Mouse (Mus musculus) heart, embryonic 16.5 days (tissue): ENCODE measurements around the gene Pth1r. TPM values are rescaled to one million over a fixed set of nuclear protein-coding genes. Genes with fewer than 3 reads are reported as not detected.

Source experiments
- ATAC-seq: fragments of 200-750 bp; cut with Nextera tagmentation; replicated peaks from 2 replicates; pipeline ENCODE4 v1.8.0; 2017; ENCODE audit warnings: moderate number of reproducible peaks; ENCODE audit not compliant: insufficient read depth, low FRiP score; ENCODE audit errors: extremely low read depth
- H3K27ac ChIP-seq: fragments of 300-500 bp; sonication (generic); 2 replicates; pipeline ENCODE4 v1.5.1; 2014; ENCODE audit warnings: mild to moderate bottlenecking, low read length, control low read depth, moderate library complexity
- H3K27me3 ChIP-seq: fragments of 300-500 bp; sonication (generic); 2 replicates; pipeline ENCODE4 v1.6.1; 2014; ENCODE audit warnings: low read length, mixed read lengths; ENCODE audit not compliant: control insufficient read depth, insufficient read depth
- H3K36me3 ChIP-seq: fragments of 300-500 bp; sonication (generic); 2 replicates; pipeline ENCODE4 v1.6.1; 2014; ENCODE audit not compliant: control insufficient read depth, insufficient read depth
- H3K4me1 ChIP-seq: fragments of 300-500 bp; sonication (generic); 2 replicates; pipeline ENCODE4 v1.6.1; 2014; ENCODE audit warnings: low read length, mixed read lengths; ENCODE audit not compliant: control insufficient read depth, insufficient read depth
- H3K4me2 ChIP-seq: fragments of 300-500 bp; sonication (generic); 2 replicates; pipeline ENCODE4 v1.6.1; 2014; ENCODE audit warnings: low read depth, mild to moderate bottlenecking, control low read depth, low read length
- H3K4me3 ChIP-seq: fragments of 300-500 bp; sonication (generic); 2 replicates; pipeline ENCODE4 v1.5.1; 2014; ENCODE audit warnings: mild to moderate bottlenecking, control low read depth, low read length
- H3K9ac ChIP-seq: fragments of 300-500 bp; sonication (generic); 2 replicates; pipeline ENCODE4 v1.6.1; 2014; ENCODE audit warnings: low read length, control low read depth
- H3K9me3 ChIP-seq: fragments of 300-500 bp; sonication (generic); replicated peaks from 2 replicates; pipeline ENCODE4 v1.6.1; 2016; ENCODE audit warnings: low read length; ENCODE audit not compliant: control insufficient read depth
- WGBS: fragments of 180-500 bp; shearing (Covaris S2); extraction: QIAGEN DNeasy Blood & Tissue Kit; methylation state at CpG from one replicate; pipeline ENCODE4 v1.1.7; 2014; 5-methylcytosine and 5-hydroxymethylcytosine counted together
- polyA plus RNA-seq: library from polyadenylated mRNA; unstranded; fragments of >200 nt; fragmentation: Nextera tagmentation; extraction: Ambion mirVana; gene quantifications from 2 replicates; pipeline ENCODE4 v1.2.1, GENCODE M21; 2015

Gene Pth1r
- polyA plus RNA-seq, 1 experiment from 2014 or later: 21.0 TPM

GRCm38 (mm10) chr9:110742951-110743455 is 3.9 kb downstream of the Pth1r start:
- Histone ChIP-seq H3K27me3 (peaks cover 16% of the 10 kb centered on the region), H3K4me1 (peaks cover 10% of the 10 kb centered on the region; the same call in 1 of the 2 replicates), H3K4me3 (peak overlapping the region; percentile 65), H3K27ac (peak overlapping the region; percentile 72), H3K4me2 (peak overlapping the region; percentile 73), H3K36me3 (no peaks in the 10 kb centered on the region), H3K9me3 (no peaks in the 10 kb centered on the region), H3K9ac (peak overlapping the region; percentile 86)
- ATAC-seq: peak; percentile 30
- under 1% methylated on average over 47 of the region's 49 CpGs for WGBS

- under 1% methylated on average over 43 of the region's 71 CpGs for WGBS
- peaks cover 10% of the 10 kb centered on the region; the same call in 1 of the 2 replicates for H3K4me1 ChIP-seq
- peak overlapping the region; percentile 72 for H3K27ac ChIP-seq
- peak overlapping the region; percentile 86 for H3K9ac ChIP-seq
- peak overlapping the region; percentile 73 for H3K4me2 ChIP-seq
- ATAC-seq: peak; percentile 58
- H3K9me3 ChIP-seq: no peaks in the 10 kb centered on the region
- H3K4me3 ChIP-seq: peak overlapping the region; percentile 65
- peaks cover 16% of the 10 kb centered on the region for H3K27me3 ChIP-seq
- H3K36me3 ChIP-seq: no peaks in the 10 kb centered on the region
Observed at GRCm38 (mm10) chr9:110742295-110742950, 4.5 kb downstream of the Pth1r start.

GRCm38 (mm10) chr9:110741711-110742294 is 5.1 kb downstream of the Pth1r start, which contains the start of gene Myl3:
Gene Myl3, plus strand, starts transcription at chr9:110741861.
- Histone ChIP-seq H3K27ac (peak within 1 kb of the TSS; percentile 72; the same call in 1 of the 2 replicates), H3K36me3 (no peaks in the 10 kb centered on the region), H3K9me3 (no peaks in the 10 kb centered on the region), H3K27me3 (peaks cover 16% of the 10 kb centered on the region), H3K4me1 (peaks cover 10% of the 10 kb centered on the region; the same call in 1 of the 2 replicates), H3K4me2 (peak within 1 kb of the TSS; percentile 73), H3K4me3 (peak within 1 kb of the TSS; percentile 65), H3K9ac (peak within 1 kb of the TSS; percentile 86)
- no peak for ATAC-seq
- 9% methylated on average over 17 of the region's 17 CpGs for WGBS

DNA sequence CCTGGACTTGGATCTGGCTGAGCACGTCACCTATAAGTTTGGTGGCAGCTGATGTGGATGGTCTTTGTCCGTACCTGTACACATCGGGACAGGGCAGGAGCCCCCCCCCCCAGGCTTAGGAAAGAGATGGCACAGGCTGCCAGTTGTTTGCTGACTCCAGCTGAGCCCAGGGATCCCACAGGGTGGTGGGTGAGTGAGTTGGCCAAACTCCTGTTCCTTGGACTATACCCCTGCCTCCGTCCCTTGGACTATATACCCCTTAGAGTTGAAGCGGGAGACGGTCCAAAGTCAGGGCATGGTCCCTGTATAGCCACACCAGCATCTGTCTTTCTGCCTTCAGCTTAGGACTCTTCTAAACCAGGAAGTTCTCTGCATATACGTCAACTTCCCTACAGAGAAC is 7.0 kb downstream of the Pth1r start:
- Histone ChIP-seq H3K4me1 (peaks cover 3% of the 10 kb centered on the region; the same call in 1 of the 2 replicates), H3K27me3 (peaks cover 14% of the 10 kb centered on the region), H3K4me2 (no peak overlapping the region), H3K4me3 (no peak overlapping the region), H3K27ac (no peak overlapping the region), H3K9ac (no peak overlapping the region), H3K36me3 (no peaks in the 10 kb centered on the region), H3K9me3 (no peaks in the 10 kb centered on the region)
- WGBS: 89% methylated on average over 7 of the region's 7 CpGs
- no peak for ATAC-seq

DNA sequence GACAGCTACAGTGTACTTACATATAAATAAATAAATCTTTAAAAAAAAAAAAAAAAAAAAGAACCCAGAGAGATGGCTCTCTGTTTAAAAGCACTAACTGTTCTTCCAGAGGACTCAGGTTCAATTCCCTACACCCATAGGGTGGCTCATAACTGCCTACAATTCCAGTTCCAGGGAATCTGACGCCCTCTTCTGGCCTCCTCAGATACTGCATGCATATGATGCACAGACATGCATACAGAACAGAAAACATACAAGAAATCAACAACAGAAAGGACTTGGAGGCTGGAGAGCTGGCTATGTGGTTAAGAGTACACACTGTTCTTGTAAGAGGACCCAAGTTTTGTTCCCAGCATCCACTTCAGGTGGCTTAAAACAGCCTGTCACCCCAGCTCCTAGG is 8.9 kb downstream of the Pth1r start:
- no peak overlapping the region for H3K4me3 ChIP-seq
- no peaks in the 10 kb centered on the region for H3K36me3 ChIP-seq
- H3K27ac ChIP-seq: no peak overlapping the region
- WGBS: 31% methylated on average over 1 of the region's 1 CpGs
- no peak for ATAC-seq
- peaks cover 4% of the 10 kb centered on the region; the same call in 1 of the 2 replicates for H3K27me3 ChIP-seq
- H3K9ac ChIP-seq: no peak overlapping the region
- peaks cover 10% of the 10 kb centered on the region for H3K4me1 ChIP-seq
- H3K4me2 ChIP-seq: no peak overlapping the region
- H3K9me3 ChIP-seq: no peaks in the 10 kb centered on the region

DNA sequence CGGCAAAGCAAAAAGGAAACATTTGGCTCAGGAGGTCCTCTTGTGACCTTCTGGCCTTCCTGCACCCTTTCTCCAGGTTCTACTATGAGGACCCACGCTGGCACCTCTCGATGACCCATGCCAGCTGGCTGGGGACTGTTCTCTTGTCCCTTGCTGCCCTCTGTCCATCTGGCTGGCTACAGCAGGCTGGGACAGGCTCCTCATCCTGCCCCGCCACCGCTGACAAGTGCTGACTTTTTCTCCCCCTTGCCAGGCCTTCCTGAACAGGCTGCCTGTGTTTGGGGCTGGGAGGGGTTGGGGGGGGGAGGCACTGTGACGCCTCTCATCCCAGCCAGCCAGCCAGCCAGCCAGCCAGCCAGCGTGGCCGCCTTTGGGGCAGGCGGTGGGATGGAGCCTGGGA is 10.6 kb downstream of the Pth1r start:
- Histone ChIP-seq H3K27me3 (peaks cover 4% of the 10 kb centered on the region; the same call in 1 of the 2 replicates), H3K9ac (peak overlapping the region; percentile 13; the same call in 1 of the 2 replicates), H3K9me3 (no peaks in the 10 kb centered on the region), H3K4me1 (peaks cover 16% of the 10 kb centered on the region), H3K36me3 (no peaks in the 10 kb centered on the region), H3K4me3 (no peak overlapping the region), H3K4me2 (no peak overlapping the region), H3K27ac (no peak overlapping the region)
- no peak for ATAC-seq
- 53% methylated on average over 9 of the region's 9 CpGs for WGBS

DNA sequence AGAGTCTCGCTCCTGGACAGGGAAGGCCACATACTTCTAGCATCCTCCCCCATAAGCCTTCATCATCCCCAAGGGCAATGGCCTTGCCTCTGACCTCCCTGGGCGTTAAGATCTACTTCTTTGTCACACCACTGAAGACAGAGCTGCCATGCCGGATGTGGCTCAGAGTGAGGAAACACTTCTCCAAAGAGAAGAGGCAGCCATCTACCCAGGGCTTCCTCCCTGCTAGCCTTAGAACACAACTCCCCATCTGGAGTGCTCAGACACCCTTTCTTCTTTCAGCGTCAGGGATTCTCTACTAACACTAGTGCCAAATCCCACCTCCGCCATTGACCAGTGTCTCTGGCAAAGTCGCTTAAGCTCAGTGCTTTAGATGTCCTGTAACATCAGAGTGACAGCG is 12.8 kb downstream of the Pth1r start:
- H3K9ac ChIP-seq: no peak overlapping the region
- WGBS: 72% methylated on average over 7 of the region's 7 CpGs
- H3K4me1 ChIP-seq: peaks cover 16% of the 10 kb centered on the region

DNA sequence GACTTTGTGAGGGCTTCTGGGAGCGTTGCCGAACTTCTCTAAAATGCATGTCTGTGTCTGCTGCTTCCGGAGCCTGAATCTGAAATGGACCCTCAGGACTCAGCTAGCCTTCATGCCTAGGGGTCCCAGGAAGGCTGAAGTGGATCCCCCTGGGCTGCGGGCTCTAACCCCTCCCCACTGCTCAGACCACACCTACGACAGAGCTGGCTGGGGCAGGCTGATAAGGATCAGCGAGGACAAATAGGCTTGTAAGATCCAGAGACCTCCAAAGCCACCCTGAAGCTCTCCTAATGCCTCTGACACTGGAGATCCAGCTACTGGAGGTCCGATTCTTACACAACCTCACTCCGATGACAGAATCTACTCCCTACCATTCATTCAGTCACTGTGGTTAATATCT is 13.8 kb downstream of the Pth1r start:
- WGBS: 7% methylated on average over 8 of the region's 8 CpGs
- H3K4me1 ChIP-seq: peaks cover 16% of the 10 kb centered on the region
- no peaks in the 10 kb centered on the region for H3K27me3 ChIP-seq
- 0 out of 2 replicates have a peak, but pooled peaks have one; percentile 9 for ATAC-seq
- peak overlapping the region; percentile 70 for H3K9ac ChIP-seq
- H3K4me2 ChIP-seq: peak overlapping the region; percentile 80
- H3K4me3 ChIP-seq: peak overlapping the region; percentile 47
- H3K36me3 ChIP-seq: no peaks in the 10 kb centered on the region
- no peaks in the 10 kb centered on the region for H3K9me3 ChIP-seq
- peak overlapping the region; percentile 60; the same call in 1 of the 2 replicates for H3K27ac ChIP-seq

More for the DNA sequence above, 12.8 kb downstream of the Pth1r start:
- Histone ChIP-seq H3K4me3 (no peak overlapping the region), H3K36me3 (no peaks in the 10 kb centered on the region), H3K27me3 (no peaks in the 10 kb centered on the region), H3K9me3 (no peaks in the 10 kb centered on the region), H3K27ac (no peak overlapping the region), H3K4me2 (no peak overlapping the region)
- ATAC-seq: no peak

GRCm38 (mm10) chr9:110732623-110733022 is 14.3 kb downstream of the Pth1r start:
- H3K4me1 ChIP-seq: peaks cover 16% of the 10 kb centered on the region
- peak overlapping the region; percentile 70 for H3K9ac ChIP-seq
- no peaks in the 10 kb centered on the region for H3K36me3 ChIP-seq
- peak overlapping the region; percentile 60; the same call in 1 of the 2 replicates for H3K27ac ChIP-seq
- no peaks in the 10 kb centered on the region for H3K9me3 ChIP-seq
- H3K27me3 ChIP-seq: peaks cover 3% of the 10 kb centered on the region
- H3K4me2 ChIP-seq: peak overlapping the region; percentile 80
- peak overlapping the region; percentile 47 for H3K4me3 ChIP-seq
- WGBS: under 1% methylated on average over 26 of the region's 26 CpGs
- peak; percentile 94 for ATAC-seq
